In genomic region chr5:16487969-16488368, GRCm38 (mm10) we compare ENCODE assay signal across 29 mouse cellular contexts.
"Had no signal": no experiment of that assay in that cellular context is flagged by ENCODE, and none has a peak within 500 bp of the region (broad histone marks: within the 10 kb centered on the region; RNA-seq: fewer than 3 reads in every experiment).

No protein-coding gene starts in this region.

- DNase-seq: cerebellum, adult 2 months; cerebellum, adult 8-10 months; cerebellum, adult 9-10 months; cerebellum, adult 9-11 months; cerebellum, postnatal 10 days; cerebellum, postnatal 14 days; cerebellum, postnatal 25 days; cerebellum, postnatal 36 days; embryo, embryonic 11 days; forebrain, postnatal 0 days; gastrocnemius, adult 2 months; gastrocnemius, postnatal 10 days; gastrocnemius, postnatal 14 days; gastrocnemius, postnatal 25 days; gastrocnemius, postnatal 36 days; heart, adult 11 months; heart, adult 18-20 months; heart, adult 2 months had no signal

- H3K27me3 ChIP-seq: embryonic facial prominence, embryonic 12.5 days; embryonic facial prominence, embryonic 13.5 days; embryonic facial prominence, embryonic 15.5 days; forebrain, embryonic 12.5 days; forebrain, embryonic 13.5 days; forebrain, embryonic 15.5 days had no signal

- H3K27ac ChIP-seq: embryonic facial prominence, embryonic 10.5 days; embryonic facial prominence, embryonic 12.5 days; embryonic facial prominence, embryonic 13.5 days; embryonic facial prominence, embryonic 15.5 days; forebrain, embryonic 10.5 days; forebrain, embryonic 12.5 days; forebrain, embryonic 13.5 days; forebrain, embryonic 15.5 days; gastrocnemius, adult 2 months; heart, adult 2 months had no signal

- H3K4me3 ChIP-seq: embryonic facial prominence, embryonic 10.5 days; embryonic facial prominence, embryonic 12.5 days; embryonic facial prominence, embryonic 13.5 days; embryonic facial prominence, embryonic 15.5 days; erythroblast, embryonic 14.5 days; forebrain, embryonic 10.5 days; forebrain, embryonic 12.5 days; forebrain, embryonic 13.5 days; forebrain, embryonic 15.5 days; gastrocnemius, adult 2 months; heart, adult 2 months had no signal

- H3K4me1 ChIP-seq: embryonic facial prominence, embryonic 10.5 days; embryonic facial prominence, embryonic 12.5 days; embryonic facial prominence, embryonic 13.5 days; embryonic facial prominence, embryonic 15.5 days; forebrain, embryonic 10.5 days; forebrain, embryonic 12.5 days; forebrain, embryonic 13.5 days; forebrain, embryonic 15.5 days had no signal

- ATAC-seq: forebrain, embryonic 13.5 days; forebrain, embryonic 14.5 days; forebrain, embryonic 15.5 days; forebrain, embryonic 16.5 days; forebrain, postnatal 0 days had no signal

- H3K36me3 ChIP-seq: embryonic facial prominence, embryonic 10.5 days; embryonic facial prominence, embryonic 12.5 days; embryonic facial prominence, embryonic 13.5 days; embryonic facial prominence, embryonic 15.5 days; forebrain, embryonic 10.5 days; forebrain, embryonic 12.5 days; forebrain, embryonic 15.5 days had no signal
